Mouse (Mus musculus) hindbrain, embryonic 13.5 days (tissue): ENCODE data around the gene Iars. TPM values are rescaled to one million over a fixed set of nuclear protein-coding genes. Genes with fewer than 3 reads are reported as not detected.
"Not testable (repeated sequence)": the region's sequence is repeated elsewhere in the genome, so short reads cannot be mapped to it uniquely, and the experiment has no call there.

Experiments
- ATAC-seq: fragments of 200-750 bp; cut with Nextera tagmentation; 2 replicates; pipeline ENCODE4 v1.8.0; 2017; ENCODE audit warnings: moderate TSS enrichment; ENCODE audit not compliant: low FRiP score
- H3K27ac ChIP-seq: fragments of 300-500 bp; sonication (generic); 2 replicates; pipeline ENCODE4 v1.5.1; 2015; ENCODE audit warnings: inconsistent platforms, mild to moderate bottlenecking, moderate library complexity
- H3K27me3 ChIP-seq: fragments of 300-500 bp; sonication (generic); 2 replicates; pipeline ENCODE4 v1.6.1; 2015; ENCODE audit warnings: mild to moderate bottlenecking, inconsistent platforms
- H3K36me3 ChIP-seq: fragments of 300-500 bp; sonication (generic); 2 replicates; pipeline ENCODE4 v1.6.1; 2015; ENCODE audit warnings: mild to moderate bottlenecking, inconsistent platforms
- H3K4me1 ChIP-seq: fragments of 300-500 bp; sonication (generic); replicated peaks from 2 replicates; pipeline ENCODE4 v1.6.1; 2015; ENCODE audit warnings: inconsistent platforms
- H3K4me2 ChIP-seq: fragments of 300-500 bp; sonication (generic); 2 replicates; pipeline ENCODE4 v1.6.1; 2015; ENCODE audit warnings: inconsistent platforms, mild to moderate bottlenecking, moderate library complexity
- H3K4me3 ChIP-seq: fragments of 300-500 bp; sonication (generic); 2 replicates; pipeline ENCODE4 v1.5.1; 2015; ENCODE audit warnings: mild to moderate bottlenecking, inconsistent platforms
- H3K9ac ChIP-seq: fragments of 300-500 bp; sonication (generic); 2 replicates; pipeline ENCODE4 v1.6.1; 2015; ENCODE audit warnings: mild to moderate bottlenecking, inconsistent platforms
- H3K9me3 ChIP-seq: fragments of 300-500 bp; sonication (generic); 2 replicates; pipeline ENCODE4 v1.6.1; 2016; ENCODE audit warnings: inconsistent platforms
- WGBS: fragments of 180-500 bp; shearing (Covaris S2); methylation state at CpG from one replicate; pipeline ENCODE4 v1.1.7; 2015; 5-methylcytosine and 5-hydroxymethylcytosine counted together
- polyA plus RNA-seq: library from polyadenylated mRNA; unstranded; fragments of >200 nt; fragmentation: Nextera tagmentation; extraction: Ambion mirVana; gene quantifications from 2 replicates; pipeline ENCODE4 v1.2.1, GENCODE M21; 2015

Gene Iars
- polyA plus RNA-seq, 1 experiment from 2014 or later = 54.9 TPM

- WGBS = 87% methylated on average over 4 of the region's 4 CpGs
- Histone ChIP-seq H3K9ac (no peak overlapping the region), H3K4me1 (no peaks in the 10 kb centered on the region), H3K36me3 (no peaks in the 10 kb centered on the region), H3K27ac (no peak overlapping the region), H3K27me3 (no peaks in the 10 kb centered on the region), H3K4me2 (no peak overlapping the region), H3K9me3 (no peaks in the 10 kb centered on the region), H3K4me3 (no peak overlapping the region)
- no peak for ATAC-seq
Observed at GRCm38 (mm10) chr13:49757966-49758365, 76.1 kb downstream of the Iars start.

GRCm38 (mm10) chr13:49760675-49761074 is 78.8 kb downstream of the Iars start:
- Histone ChIP-seq H3K4me1 (no peaks in the 10 kb centered on the region), H3K9ac (no peak overlapping the region), H3K27ac (no peak overlapping the region), H3K4me3 (no peak overlapping the region), H3K9me3 (no peaks in the 10 kb centered on the region), H3K27me3 (no peaks in the 10 kb centered on the region), H3K4me2 (no peak overlapping the region), H3K36me3 (no peaks in the 10 kb centered on the region)
- 66% methylated on average over 1 of the region's 1 CpGs for WGBS
- no peak for ATAC-seq

DNA sequence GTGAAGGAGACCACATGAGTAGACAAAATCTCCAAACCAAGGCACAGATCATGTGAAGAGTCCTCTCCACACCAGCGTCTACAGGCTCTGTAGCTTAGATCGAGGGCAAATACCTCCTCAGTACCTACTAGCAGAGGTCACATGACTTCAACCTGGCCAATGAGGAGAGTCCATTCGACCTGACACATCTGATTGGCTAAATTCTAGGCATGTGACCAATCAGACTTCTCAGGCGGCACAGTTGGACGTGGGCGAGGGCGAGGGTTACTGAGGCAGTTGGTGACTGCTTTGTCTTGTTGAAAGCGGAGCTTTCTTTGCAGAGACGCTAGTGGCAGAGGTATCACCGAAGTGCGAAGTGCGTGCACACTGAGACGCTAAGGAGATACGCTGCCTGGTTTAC is 80.3 kb downstream of the Iars start:
- H3K4me1 ChIP-seq = peaks cover 4% of the 10 kb centered on the region; the same call in 1 of the 2 replicates
- no peak overlapping the region for H3K4me2 ChIP-seq
- no peaks in the 10 kb centered on the region for H3K9me3 ChIP-seq
- WGBS = 93% methylated on average over 14 of the region's 14 CpGs
- no peaks in the 10 kb centered on the region for H3K27me3 ChIP-seq
- H3K27ac ChIP-seq = no peak overlapping the region
- no peak overlapping the region for H3K4me3 ChIP-seq
- ATAC-seq = no peak
- H3K36me3 ChIP-seq = no peaks in the 10 kb centered on the region
- no peak overlapping the region for H3K9ac ChIP-seq

DNA sequence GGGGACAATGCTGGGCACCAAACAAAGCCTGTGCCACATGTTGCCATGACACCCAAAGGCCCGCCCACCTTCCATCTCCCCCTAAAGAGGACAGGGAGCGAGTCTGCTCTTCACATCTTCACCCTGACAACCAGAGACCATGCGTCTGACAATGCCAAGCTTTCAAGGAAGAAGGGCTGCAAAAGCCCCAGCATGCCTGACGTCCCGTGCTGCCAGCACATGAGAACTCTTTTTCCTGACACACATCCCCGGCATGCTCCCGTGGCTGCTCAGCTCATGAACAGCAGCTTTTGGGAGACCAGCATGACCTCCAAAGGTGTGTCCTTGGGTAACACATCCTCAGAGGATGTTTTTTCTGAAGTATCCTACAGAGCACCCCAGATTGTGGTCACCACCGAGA is 83.4 kb downstream of the Iars start:
- no peak overlapping the region for H3K4me2 ChIP-seq
- 73% methylated on average over 8 of the region's 8 CpGs for WGBS
- H3K36me3 ChIP-seq = no peaks in the 10 kb centered on the region
- no peak for ATAC-seq
- no peaks in the 10 kb centered on the region for H3K9me3 ChIP-seq
- H3K27ac ChIP-seq = no peak overlapping the region
- no peak overlapping the region for H3K9ac ChIP-seq
- H3K4me3 ChIP-seq = no peak overlapping the region
- peaks cover 4% of the 10 kb centered on the region; the same call in 1 of the 2 replicates for H3K4me1 ChIP-seq
- no peaks in the 10 kb centered on the region for H3K27me3 ChIP-seq

DNA sequence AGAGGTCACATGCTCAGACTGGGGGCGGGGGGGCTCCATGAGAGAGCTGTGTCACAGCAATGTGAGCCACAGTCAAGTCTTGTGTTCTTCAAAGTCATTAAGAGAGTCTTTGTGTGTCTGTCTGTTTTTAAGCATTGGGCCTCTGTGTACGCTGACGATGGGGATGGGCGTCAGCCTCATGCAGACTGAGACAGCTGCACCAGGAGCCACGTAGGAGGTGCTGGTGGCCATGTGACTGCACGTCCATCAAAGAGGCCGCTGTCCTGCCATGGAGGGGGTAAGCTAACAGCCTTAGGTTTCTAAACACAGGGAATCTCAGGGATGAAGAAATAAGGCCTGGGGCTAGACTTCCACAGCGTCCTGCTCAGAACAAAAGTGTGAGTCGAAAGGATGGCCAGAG is 84.4 kb downstream of the Iars start:
- H3K4me1 ChIP-seq = peaks cover 4% of the 10 kb centered on the region; the same call in 1 of the 2 replicates

DNA sequence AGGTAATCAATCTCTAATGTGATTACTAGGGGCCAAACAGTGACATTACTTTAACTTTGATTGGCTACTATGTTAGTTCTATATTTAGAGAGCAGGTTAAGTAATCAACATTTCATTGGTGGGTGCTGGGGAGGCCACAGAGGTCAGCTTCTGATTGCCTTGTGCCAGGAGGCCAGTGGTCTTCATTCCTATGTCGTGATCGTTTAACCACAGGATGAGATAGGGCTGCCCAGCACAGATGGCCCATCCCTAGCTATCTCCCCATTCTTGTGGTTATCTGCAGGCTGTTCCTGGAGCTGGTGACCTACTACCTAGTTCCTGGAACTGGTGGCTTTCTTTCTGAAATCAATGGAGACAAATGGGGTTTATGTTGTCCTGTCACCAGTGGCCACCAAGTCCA is 86.1 kb downstream of the Iars start:
- H3K27me3 ChIP-seq = no peaks in the 10 kb centered on the region
- H3K4me1 ChIP-seq = peaks cover 4% of the 10 kb centered on the region; the same call in 1 of the 2 replicates
- no peak overlapping the region for H3K9ac ChIP-seq
- no peak overlapping the region for H3K4me3 ChIP-seq
- H3K4me2 ChIP-seq = no peak overlapping the region
- no peak for ATAC-seq
- no peaks in the 10 kb centered on the region for H3K36me3 ChIP-seq
- H3K9me3 ChIP-seq = no peaks in the 10 kb centered on the region
- no peak overlapping the region for H3K27ac ChIP-seq
- 94% methylated on average over 2 of the region's 2 CpGs for WGBS

More for the DNA sequence above, 84.4 kb downstream of the Iars start:
- Histone ChIP-seq H3K36me3 (no peaks in the 10 kb centered on the region), H3K9me3 (no peaks in the 10 kb centered on the region), H3K27ac (no peak overlapping the region), H3K9ac (no peak overlapping the region), H3K4me2 (no peak overlapping the region), H3K4me3 (no peak overlapping the region), H3K27me3 (no peaks in the 10 kb centered on the region)
- no peak for ATAC-seq
- WGBS = 44% methylated on average over 9 of the region's 9 CpGs

GRCm38 (mm10) chr13:49769111-49769510 is 87.2 kb downstream of the Iars start:
- no peak overlapping the region for H3K27ac ChIP-seq
- no peak overlapping the region for H3K4me2 ChIP-seq
- H3K9me3 ChIP-seq = no peaks in the 10 kb centered on the region
- H3K36me3 ChIP-seq = no peaks in the 10 kb centered on the region
- no peak overlapping the region for H3K4me3 ChIP-seq
- no peaks in the 10 kb centered on the region for H3K27me3 ChIP-seq
- H3K4me1 ChIP-seq = peaks cover 4% of the 10 kb centered on the region; the same call in 1 of the 2 replicates
- 82% methylated on average over 16 of the region's 16 CpGs for WGBS
- ATAC-seq = no peak
- no peak overlapping the region for H3K9ac ChIP-seq

DNA sequence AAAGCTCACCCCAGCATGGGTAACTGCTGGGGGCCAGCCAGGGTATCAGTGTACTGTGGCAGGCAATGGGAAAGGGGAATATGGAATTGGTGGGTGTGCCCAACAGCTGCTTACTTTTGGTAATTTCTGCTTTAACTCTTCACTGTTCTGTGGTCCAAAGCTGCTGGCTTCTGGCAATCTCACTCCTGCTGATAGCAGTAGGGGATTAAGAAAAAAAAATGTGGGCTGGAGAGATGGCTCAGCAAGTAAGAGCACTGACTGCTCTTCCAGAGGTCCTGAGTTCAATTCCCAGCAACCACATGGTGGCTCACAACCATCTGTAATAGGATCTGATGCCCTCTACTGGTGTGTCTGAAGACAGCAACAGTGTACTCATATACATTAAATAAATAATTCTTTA is 89.6 kb downstream of the Iars start:
- H3K9ac ChIP-seq, H3K9me3 ChIP-seq, ATAC-seq, H3K4me2 ChIP-seq, H3K27me3 ChIP-seq, H3K4me1 ChIP-seq, H3K4me3 ChIP-seq, H3K36me3 ChIP-seq, H3K27ac ChIP-seq: not testable (repeated sequence)

Other genes with a start within 250 kb of the Iars start
- 0.45 and 0.60 TPM in 2 replicates for gene Tes3-ps, start 188.8 kb upstream of the Iars start, polyA plus RNA-seq
- gene Ecm2, start 177.3 kb upstream of the Iars start, polyA plus RNA-seq = 2.3 and 2.5 TPM in 2 replicates
- gene Aspn, start 137.7 kb upstream of the Iars start, polyA plus RNA-seq = 0.57 and 1.9 TPM in 2 replicates
- 0.26 and 0.45 TPM in 2 replicates for gene Omd, start 99.6 kb upstream of the Iars start, polyA plus RNA-seq
- gene Ogn, start 74.1 kb upstream of the Iars start, polyA plus RNA-seq = 8.1 and 14.9 TPM in 2 replicates
- 7.0 and 9.1 TPM in 2 replicates for gene Cenpp, start 29.3 kb upstream of the Iars start, polyA plus RNA-seq
- gene Nol8, start 29.0 kb upstream of the Iars start, polyA plus RNA-seq = 22.6 and 22.9 TPM in 2 replicates
- not detected in 2 replicates for gene Gm30302, start 116.9 kb downstream of the Iars start, polyA plus RNA-seq